Mouse (Mus musculus) lung, adult 2 months (tissue): ENCODE measurements at regions not wholly inside any gene's neighbourhood (a gene's known extent, or its start where the extent isn't known, plus 50 kb on each side); places are given as distances from the start of the nearest gene placed in this dataset.

Experiments
- DNase-seq: peaks from one replicate; pipeline ENCODE4 v3.0.0; 2022
- H3K4me1 ChIP-seq: fragments of 200-500 bp; 2 replicates; pipeline ENCODE4 v1.6.1; 2011; ENCODE audit warnings: low read length; ENCODE audit not compliant: control insufficient read depth, insufficient read depth
- H3K4me3 ChIP-seq: fragments of 200-500 bp; replicated peaks from 2 replicates; pipeline ENCODE3; 2011; ENCODE audit warnings: low read depth, mild to moderate bottlenecking, control low read depth, low read length; ENCODE audit errors: extremely low read depth
- CTCF ChIP-seq: fragments of 200-500 bp; IDR thresholded peaks from 2 replicates; pipeline ENCODE4 v1.5.1; 2011; ENCODE audit warnings: mild to moderate bottlenecking, low read length, control low read depth; ENCODE audit not compliant: insufficient read depth
- POLR2A ChIP-seq: fragments of 200-500 bp; IDR thresholded peaks from 2 replicates; pipeline ENCODE4 v1.6.1; 2011; ENCODE audit warnings: low read depth, mild to moderate bottlenecking, control low read depth, low read length, borderline replicate concordance; ENCODE audit errors: extremely low read depth
- WGBS: fragments of 180-500 bp; shearing (Covaris S2); methylation state at CpG from one replicate; pipeline ENCODE4 v1.1.7; 2018; 5-methylcytosine and 5-hydroxymethylcytosine counted together

- no peak for DNase-seq
- TF ChIP-seq CTCF (no peak), POLR2A (no peak)
- H3K4me1 ChIP-seq = peaks cover 2% of the 10 kb centered on the region
- no peak overlapping the region for H3K4me3 ChIP-seq
- 83% methylated on average over 5 of the region's 5 CpGs for WGBS
Measured at GRCm38 (mm10) chr11:8148485-8148825, 515.9 kb downstream of the Tns3 start.

GRCm38 (mm10) chr11:8147790-8148484, 516.4 kb downstream of the Tns3 start:
- TF ChIP-seq CTCF (no peak), POLR2A (no peak)
- H3K4me3 ChIP-seq = no peak overlapping the region
- 66% methylated on average over 6 of the region's 6 CpGs for WGBS
- H3K4me1 ChIP-seq = peaks cover 2% of the 10 kb centered on the region
- no peak for DNase-seq

- WGBS = 33% methylated on average over 4 of the region's 4 CpGs
Measured at GRCm38 (mm10) chr11:8137366-8137765, 527.0 kb downstream of the Tns3 start.

GRCm38 (mm10) chr11:8136666-8137065, 527.7 kb downstream of the Tns3 start:
- Histone ChIP-seq H3K4me3 (no peak overlapping the region), H3K4me1 (no peaks in the 10 kb centered on the region)
- no peak for TF ChIP-seq POLR2A
- no peak for TF ChIP-seq CTCF
- no peak for DNase-seq
- 82% methylated on average over 4 of the region's 4 CpGs for WGBS

More at GRCm38 (mm10) chr11:8137366-8137765, 527.0 kb downstream of the Tns3 start:
- TF ChIP-seq CTCF (0 out of 2 replicates have a peak, but pooled peaks have one; percentile 6), POLR2A (no peak)
- Histone ChIP-seq H3K4me3 (no peak overlapping the region), H3K4me1 (no peaks in the 10 kb centered on the region)
- DNase-seq = no peak

GRCm38 (mm10) chr11:8109286-8109685, 555.0 kb downstream of the Tns3 start:
- no peak for TF ChIP-seq POLR2A
- no peak for DNase-seq
- H3K4me3 ChIP-seq = no peak overlapping the region
- WGBS = 62% methylated on average over 2 of the region's 2 CpGs
- H3K4me1 ChIP-seq = no peaks in the 10 kb centered on the region

GRCm38 (mm10) chr11:8101091-8101490, 563.2 kb downstream of the Tns3 start:
- DNase-seq = no peak
- no peaks in the 10 kb centered on the region for H3K4me1 ChIP-seq
- no peak overlapping the region for H3K4me3 ChIP-seq
- TF ChIP-seq CTCF = no peak
- WGBS = 73% methylated on average over 7 of the region's 7 CpGs

- WGBS = 74% methylated on average over 2 of the region's 2 CpGs
- H3K4me1 ChIP-seq = no peaks in the 10 kb centered on the region
- DNase-seq = no peak
- no peak overlapping the region for H3K4me3 ChIP-seq
- TF ChIP-seq CTCF (no peak), POLR2A (no peak)
Measured at GRCm38 (mm10) chr11:8084328-8084727, 580.0 kb downstream of the Tns3 start.

GRCm38 (mm10) chr11:8082811-8083210, 581.5 kb downstream of the Tns3 start:
- TF ChIP-seq POLR2A (no peak), CTCF (no peak)
- WGBS = 90% methylated on average over 5 of the region's 6 CpGs
- Histone ChIP-seq H3K4me1 (no peaks in the 10 kb centered on the region), H3K4me3 (no peak overlapping the region)
- DNase-seq = no peak

- H3K4me3 ChIP-seq = no peak overlapping the region
- WGBS = 34% methylated on average over 1 of the region's 1 CpGs
- DNase-seq = no peak
- no peaks in the 10 kb centered on the region for H3K4me1 ChIP-seq
- no peak for TF ChIP-seq CTCF
- TF ChIP-seq POLR2A = no peak
Measured at GRCm38 (mm10) chr11:8073321-8073720, 591.0 kb downstream of the Tns3 start.

GRCm38 (mm10) chr11:8068873-8069272, 595.5 kb downstream of the Tns3 start:
- no peak for DNase-seq
- 22% methylated on average over 3 of the region's 3 CpGs for WGBS
- TF ChIP-seq CTCF (no peak), POLR2A (no peak)
- no peaks in the 10 kb centered on the region for H3K4me1 ChIP-seq
- H3K4me3 ChIP-seq = no peak overlapping the region
